Mouse (Mus musculus) frontal cortex, adult (tissue): ENCODE results near the gene Tmem235.

Experiments
- ATAC-seq: cut with Nextera tagmentation; 2 replicates; pipeline ENCODE4 v1.9.2; 2017; ENCODE audit warnings: mild to moderate bottlenecking, moderate library complexity, mixed read lengths; ENCODE audit not compliant: low TSS enrichment

Gene Tmem235

DNA sequence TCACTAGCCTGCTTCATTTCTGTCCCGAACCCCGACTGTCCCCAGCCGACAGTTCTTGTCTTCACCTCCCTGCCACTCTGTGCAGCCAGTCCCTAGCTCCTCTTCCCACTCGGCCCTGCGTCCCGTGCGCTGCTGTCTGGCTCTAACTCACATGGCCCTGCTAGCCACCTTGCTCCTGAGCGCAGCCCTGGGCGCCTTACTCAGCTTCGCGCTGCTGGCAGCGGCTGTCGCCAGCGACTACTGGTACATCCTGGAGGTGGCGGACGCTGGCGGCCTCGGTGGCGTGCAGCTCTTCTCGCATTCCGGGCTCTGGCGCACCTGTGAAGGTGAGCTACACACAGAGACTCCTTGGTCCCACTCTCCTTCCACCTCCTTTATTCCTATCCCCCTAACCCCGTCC lies at the start of gene Tmem235:
Gene Tmem235, plus strand, starts transcription at position 152 of the 400 bp plus-strand sequence.
- no peak for ATAC-seq

DNA sequence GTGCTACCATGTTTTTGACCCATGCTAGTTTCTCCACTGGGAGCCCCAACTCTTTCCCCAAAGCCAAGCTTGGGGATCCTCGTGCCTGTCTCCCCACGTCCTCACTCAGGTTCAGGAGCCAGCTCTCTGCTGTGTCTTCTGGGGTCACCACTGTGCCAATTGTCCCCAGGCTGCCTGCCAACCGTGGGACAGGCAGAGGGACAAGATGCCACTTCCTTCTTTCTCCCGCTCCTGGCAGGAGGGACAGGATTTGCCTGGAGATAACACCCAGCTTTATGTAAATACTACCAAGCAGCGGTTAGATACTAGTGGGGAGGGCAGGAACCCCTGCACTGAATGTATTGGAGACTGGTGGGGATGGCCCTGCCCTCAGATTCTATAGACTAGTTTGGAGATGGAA lies 46.7 kb upstream of the Tmem235 start:
- no peak for ATAC-seq

DNA sequence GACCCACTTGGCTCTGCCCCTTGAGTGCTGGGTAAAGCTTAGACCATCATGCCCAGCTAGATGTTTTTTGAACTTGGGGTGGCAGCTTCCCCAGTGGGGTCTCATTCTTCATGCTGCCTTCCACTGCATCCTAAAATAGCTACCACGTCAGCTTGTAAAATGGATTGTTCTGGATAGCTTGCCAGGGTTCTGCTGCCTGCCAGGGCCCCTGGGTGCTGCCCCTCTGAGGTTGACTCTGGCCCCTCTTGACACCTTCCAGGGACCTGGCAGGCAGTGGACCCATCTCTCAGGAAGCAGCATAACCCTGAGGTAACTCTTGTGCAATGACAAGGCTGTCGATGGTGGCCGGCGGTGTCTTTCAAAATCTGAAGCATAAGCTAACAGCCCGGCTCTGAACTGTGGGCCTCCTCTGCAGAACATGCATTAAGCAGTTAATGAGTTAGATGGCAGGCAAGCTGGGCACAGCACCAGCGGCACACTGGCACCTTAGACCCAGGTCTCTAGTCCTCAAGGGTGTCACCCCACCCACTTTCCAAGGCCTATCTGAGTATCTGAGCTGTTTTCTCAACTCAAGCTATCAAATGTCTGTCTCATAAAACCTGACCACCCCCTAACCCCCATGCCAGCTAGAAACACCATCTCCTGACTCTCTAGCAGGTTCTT lies 45.7 kb upstream of the Tmem235 start:
- ATAC-seq, result no peak

GRCm38 (mm10) chr11:117815850-117816249 lies 44.7 kb upstream of the Tmem235 start:
- ATAC-seq, result peak; percentile 36; the same call in 1 of the 2 replicates

DNA sequence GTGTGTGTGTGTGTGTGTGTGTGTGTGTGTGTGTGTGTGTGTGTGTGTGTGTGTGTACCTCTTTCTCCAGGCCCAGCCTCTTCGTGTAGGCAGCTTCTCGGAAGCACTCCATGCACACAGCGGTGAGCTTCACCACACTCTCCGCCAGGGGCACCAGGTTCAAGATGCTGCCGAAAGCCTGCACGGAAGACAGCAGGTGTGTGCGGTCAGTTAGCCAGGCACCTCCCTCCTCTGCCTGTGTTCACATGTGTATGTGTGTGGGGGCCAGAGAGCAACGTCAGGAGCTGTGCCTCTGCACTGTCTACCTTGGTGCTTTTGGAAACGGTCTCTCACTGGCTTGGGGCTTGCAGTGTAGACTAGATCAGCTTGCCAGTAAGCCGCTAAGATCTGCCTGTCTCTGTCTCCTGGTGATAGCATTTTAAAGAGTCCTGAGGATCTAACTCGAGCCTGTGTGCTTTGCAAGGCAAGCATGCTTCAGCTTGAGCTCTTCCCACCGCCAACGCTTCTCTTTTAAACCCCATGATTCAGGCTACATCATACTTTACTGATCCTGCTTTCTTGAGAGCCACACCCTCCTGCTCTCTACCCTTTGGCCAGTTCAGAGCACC lies 44.1 kb upstream of the Tmem235 start:
- ATAC-seq, result peak; percentile 83

- no peak for ATAC-seq
These were observed 41.5 kb upstream of the Tmem235 start for GRCm38 (mm10) chr11:117819095-117819494.

DNA sequence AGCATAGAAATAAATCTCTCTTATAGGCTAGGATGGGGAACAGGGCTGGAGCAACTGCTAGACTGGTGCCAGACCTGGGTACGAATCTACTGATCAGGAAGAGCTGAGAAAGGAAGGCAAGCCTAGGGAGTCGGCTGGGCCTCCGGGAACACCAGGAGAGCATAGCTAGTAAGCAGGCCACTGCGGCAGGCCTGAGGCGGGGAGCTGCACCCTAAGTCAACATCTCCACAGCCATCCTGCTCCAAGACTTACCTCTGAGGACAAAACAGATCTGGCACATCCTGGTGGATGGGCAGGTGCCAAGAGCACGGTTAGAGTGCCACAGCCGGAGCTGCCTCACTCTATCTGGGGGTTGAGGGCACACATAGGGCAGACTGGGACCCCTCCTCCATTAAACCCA lies 40.4 kb upstream of the Tmem235 start:
- no peak for ATAC-seq

DNA sequence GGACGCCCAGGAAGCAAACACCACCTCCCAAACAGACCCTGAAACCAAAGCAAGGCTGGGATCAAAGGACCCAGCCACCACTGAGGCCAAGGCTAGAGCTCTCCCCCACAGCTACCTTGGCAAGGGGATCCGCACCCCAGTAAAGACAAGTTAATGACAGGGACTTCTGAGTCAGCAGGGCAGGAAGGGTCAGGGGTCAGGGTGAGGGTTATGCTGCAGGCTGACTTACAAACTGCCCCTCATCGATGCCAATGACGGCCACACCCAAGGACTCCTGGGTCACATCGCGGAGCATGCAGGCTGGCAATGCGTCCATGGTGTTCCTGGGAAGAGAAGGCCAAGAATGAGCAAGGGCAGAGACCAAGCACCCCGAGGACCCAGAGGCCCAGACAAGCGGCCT lies 38.7 kb upstream of the Tmem235 start:
- no peak for ATAC-seq

DNA sequence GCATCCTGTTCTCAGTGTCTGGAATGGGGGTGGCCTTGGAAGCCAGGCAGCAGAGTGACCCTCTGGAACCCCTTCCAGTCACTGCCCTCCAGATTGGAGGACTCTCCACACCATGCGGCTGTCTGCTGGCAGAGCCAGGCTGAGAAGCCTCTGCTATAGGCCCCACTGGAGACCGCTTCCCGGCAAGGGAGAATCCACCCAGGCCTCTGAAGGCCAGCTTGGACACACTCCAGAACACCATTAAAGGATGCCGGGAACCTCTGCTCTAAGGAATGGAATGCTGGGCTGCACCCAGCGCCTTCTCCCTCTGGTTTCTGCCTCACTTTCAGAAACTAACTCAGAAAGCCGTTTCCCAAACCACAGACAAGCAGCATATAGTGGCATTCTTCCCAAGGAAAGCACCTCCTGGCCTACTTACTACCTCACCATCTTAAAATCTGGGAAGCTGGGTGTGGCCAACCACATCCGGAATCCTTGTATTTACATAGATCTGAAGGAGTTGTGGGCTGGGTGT lies 37.8 kb upstream of the Tmem235 start:
- ATAC-seq, result no peak

DNA sequence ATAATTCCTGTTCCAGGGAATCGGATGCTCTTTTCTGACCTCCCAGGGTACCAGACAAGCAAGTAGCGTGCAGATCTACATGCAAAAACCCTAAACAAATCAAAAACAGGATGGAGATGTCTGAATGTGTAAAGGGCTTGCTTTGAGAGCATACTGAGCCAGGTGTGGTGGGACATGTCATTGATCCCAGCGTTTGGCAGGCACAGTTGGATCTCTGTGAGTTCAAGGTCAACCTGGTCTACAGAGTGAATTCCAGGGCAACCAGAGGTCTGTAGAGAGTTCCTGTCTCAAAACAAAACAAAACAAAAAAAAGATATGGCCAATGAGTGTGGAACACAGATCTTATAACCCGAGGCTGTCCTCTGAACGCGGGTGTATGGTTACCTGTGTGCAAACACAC lies 37.1 kb upstream of the Tmem235 start:
- no peak for ATAC-seq

DNA sequence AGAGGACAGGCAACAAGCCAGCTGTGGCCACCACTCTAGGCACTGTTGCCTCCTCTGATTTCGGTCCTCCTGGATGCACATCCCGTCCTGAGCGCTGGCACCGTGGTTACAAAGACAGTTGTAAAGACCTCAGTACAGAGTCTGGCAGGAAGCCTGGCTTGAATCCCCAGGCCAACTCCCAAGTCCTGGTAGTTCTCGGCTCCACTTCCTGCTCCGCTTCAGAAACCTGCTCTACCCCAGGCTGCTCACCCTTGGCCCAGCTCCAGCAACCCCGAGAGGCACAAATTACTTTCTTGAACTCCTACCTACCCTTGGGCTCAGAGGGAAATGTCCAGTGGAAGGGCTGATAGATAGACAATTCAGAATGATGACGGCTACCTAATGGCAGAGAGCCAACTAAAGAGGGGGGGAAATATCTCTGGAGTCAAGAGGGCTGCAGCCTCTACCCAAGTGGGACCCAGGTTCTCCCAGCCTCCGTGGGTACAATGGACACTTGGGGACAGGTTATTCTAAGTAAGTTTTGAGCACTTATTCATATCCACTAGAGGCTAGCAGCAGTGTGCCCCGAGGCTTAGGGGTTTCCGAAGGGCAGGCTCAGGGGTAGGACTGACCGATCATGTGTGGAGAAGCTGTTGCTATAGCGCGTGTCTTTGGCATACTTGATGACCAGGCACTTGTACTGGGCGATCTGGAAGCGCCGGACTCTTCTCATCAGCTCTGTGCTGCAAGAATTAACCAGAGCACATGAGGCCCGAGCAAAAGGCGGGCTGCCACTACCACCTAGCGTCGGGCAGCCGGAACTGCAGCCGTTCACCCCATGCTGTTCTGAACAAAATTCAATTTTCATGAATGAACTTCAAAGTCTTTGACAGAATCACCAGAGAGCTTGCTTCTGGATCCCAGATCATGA lies 36.2 kb upstream of the Tmem235 start:
- ATAC-seq, result peak; percentile 66

- ATAC-seq, result peak; percentile 18; the same call in 1 of the 2 replicates
These were observed 35.0 kb upstream of the Tmem235 start, which contains the start of the genes Afmid and Tk1 for GRCm38 (mm10) chr11:117825333-117826101. TSS of gene Afmid (plus strand) at chr11:117825924. TSS of gene Tk1 (minus strand) at chr11:117826092.

DNA sequence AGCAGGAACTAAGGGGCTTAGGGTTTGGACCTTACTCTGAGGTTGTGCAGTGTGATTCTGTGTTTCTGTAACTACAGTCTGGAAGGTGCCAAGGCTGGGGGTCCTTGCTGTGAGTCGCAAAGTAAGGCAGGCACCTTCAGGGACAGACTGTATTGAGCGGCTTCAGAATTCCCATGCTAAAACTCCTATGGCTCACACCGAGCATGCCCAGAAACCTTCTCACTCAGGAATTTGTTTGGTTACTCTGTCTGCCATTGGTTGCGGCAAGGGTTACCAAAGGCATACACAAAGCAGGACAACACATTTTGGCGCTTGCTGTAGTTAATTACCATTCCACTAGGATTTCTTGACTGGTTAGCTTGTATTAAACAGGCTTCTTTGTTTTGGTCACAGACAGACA lies 34.4 kb upstream of the Tmem235 start:
- ATAC-seq, result no peak

GRCm38 (mm10) chr11:117826916-117827315 lies 33.6 kb upstream of the Tmem235 start:
- no peak for ATAC-seq

DNA sequence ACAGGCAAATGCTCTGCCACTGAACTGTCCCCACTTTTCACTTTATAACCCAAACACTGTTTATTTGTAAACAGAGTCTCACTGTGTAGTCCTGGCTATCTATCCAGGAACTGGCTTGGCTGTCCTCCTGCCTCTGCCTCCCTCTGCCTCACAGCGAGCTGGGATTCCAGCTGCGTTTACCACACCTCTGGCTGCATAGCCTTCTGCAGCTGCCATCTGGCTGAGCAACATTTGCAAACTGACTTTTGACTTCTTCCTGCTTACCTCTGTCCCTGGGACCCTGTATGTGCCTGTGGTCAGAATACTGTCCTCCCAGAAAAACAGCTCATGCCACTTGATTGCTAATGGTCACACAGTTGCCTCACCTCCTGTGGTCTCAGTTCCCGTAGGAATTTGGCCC lies 33.2 kb upstream of the Tmem235 start:
- no peak for ATAC-seq

DNA sequence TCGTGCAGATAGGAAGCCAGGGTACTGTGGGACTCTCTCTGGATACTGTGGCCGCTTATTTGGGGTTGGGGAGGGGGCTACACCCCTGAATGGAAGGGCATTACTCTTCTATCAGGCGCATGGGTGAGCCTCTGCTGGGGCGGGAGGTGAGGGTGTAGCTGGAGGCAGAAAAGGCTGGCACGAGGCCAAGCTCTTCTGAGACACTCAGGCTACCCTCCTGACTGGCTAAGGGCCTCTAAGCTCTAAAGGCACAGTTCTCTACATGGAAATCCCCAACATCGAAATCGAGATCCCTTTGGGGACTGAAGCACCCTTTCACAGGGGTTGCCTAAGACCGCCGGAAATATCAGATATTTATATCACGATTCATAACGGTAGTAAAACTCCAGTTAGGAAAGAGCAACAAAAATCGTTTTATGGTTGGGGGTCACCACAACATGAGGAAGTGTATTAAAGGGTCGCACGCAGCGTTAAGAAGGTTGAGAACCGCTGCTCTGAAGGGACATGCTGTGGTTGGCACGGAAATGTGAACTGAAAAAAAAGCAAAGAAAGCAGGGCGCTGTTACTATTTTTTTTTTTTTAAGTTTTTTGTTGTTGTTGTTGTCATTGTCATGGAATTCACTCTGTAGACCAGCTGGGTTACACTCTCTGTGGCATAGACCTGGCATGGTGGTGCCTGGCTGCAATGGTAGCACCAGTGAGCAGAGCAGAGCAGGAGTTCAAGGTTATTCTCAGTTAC lies 32.2 kb upstream of the Tmem235 start:
- no peak for ATAC-seq

DNA sequence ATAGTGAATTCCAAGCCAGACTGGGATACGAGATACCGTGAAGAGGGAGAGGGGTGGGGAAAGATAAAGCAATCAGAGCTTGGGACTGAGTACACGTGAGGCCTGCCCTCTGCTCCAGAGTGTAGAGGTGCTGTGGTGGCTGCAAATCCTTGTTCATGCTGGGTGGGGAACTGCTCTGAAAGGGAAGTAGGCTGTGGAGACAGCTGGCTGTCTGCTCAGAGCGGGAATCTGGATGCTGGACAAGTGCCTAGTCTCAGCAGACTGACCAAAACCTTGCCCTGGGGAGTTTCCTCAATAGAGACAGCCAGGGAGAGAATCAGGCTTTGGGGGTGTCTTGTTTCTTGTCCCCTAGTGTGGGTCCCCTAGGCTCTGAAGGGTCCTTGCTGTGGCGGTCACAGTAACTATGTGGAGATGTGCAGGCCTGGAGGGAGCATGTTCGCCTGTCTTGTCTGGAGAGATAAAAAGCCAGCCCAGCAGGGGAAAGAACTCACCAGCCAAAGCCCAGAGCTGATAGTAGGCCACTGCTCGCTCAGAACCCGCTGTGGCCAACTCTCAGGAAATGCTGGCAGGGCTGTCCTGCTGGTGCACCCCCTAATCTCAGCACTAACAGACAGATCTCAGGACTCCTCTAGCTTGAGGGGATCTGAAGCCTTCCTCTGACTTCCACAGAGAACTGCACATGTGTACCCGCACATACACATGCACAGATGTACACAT lies 31.5 kb upstream of the Tmem235 start:
- no peak for ATAC-seq

- ATAC-seq, result no peak
These were observed 30.8 kb upstream of the Tmem235 start for GRCm38 (mm10) chr11:117829671-117830215.

DNA sequence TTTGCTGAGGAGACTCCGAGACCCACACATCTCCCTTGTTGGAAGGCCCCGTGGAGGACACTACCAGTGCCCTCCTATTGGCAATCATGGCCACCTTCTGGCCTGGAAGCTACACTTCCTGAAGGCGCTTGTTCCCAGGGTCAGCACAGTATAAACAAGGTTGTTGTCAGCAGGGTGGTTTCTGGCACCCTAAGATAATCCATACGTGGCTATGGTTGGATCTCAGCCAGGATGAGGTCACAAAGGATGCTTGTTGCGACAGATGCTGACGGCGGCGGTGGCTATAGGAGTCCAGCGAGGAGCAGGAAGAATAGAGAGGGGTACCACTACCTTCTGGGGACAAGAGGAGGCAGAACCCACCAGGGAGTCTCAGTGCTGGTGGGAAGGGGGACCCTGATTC lies 30.2 kb upstream of the Tmem235 start:
- no peak for ATAC-seq
